Mouse (Mus musculus) layer of hippocampus, adult 9-11 months (tissue): ENCODE data around the gene Bmp7.

Source experiments
- DNase-seq: peaks from one replicate; pipeline ENCODE4 v3.0.0; 2022

Gene Bmp7

DNA sequence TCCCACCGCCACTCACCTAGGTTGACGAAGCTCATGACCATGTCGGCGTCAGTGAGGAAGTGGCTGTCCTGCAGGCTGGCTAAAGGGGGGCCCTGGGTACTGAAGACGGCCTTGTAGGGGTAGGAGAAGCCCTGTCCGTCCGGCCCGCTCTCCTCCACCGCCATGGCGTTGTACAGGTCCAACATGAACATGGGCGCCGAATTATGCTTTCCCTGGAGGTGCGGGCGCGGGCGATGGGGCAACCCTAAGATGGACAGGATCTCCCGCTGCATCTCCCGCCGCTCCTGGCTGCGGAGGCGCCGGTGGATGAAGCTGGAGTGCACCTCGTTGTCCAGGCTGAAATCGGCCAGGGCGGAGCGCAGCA lies 500 bp downstream of the Bmp7 start:
- DNase-seq: no peak

- DNase-seq: no peak
These were observed 1.1 kb downstream of the Bmp7 start for GRCm38 (mm10) chr2:172938761-172939638.

DNA sequence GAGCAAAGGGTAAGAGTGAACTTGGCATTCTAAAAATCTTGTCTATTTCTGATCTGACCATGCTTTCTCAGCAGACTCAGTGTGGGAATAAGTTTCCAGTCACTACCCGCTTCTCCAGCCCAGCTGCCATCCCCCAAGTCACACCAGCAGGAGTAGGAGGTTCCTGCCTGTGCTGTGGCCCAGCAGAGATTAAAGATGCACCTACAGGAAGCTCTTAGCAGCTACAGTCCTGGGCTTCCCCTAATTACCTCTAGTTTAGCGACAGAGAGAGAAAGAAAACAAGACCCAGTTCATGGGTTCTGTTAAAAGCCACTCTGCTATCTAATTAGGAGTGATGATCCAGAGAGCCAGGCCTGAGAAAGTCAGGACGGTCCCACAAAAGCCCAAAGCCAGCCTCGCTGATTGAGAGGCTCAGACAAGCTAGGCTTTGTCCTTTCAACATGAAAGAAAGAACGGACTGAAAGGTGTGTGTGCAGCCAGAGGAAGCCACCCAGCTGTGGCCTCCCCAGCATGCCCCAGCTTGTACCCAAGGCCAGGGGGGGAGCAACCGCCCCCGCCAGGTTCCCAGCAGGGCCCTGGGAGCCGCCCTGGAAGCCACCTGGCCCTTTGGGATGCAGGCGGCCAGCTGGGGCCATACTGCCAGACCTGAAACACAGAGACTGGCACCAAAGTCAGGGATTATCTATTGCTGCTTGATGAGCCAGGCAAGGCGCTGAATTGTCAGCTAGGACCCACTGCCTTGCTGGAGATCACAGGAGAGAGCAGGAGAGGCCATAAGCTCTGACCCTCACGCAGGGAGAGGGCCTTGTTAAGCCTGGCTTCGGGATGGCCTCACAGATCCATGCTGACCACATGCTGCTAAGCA lies 2.6 kb downstream of the Bmp7 start:
- DNase-seq: no peak

GRCm38 (mm10) chr2:172936844-172937243 lies 3.3 kb downstream of the Bmp7 start:
- DNase-seq: no peak

- DNase-seq: no peak
These were observed 4.2 kb downstream of the Bmp7 start for GRCm38 (mm10) chr2:172935776-172936562.

DNA sequence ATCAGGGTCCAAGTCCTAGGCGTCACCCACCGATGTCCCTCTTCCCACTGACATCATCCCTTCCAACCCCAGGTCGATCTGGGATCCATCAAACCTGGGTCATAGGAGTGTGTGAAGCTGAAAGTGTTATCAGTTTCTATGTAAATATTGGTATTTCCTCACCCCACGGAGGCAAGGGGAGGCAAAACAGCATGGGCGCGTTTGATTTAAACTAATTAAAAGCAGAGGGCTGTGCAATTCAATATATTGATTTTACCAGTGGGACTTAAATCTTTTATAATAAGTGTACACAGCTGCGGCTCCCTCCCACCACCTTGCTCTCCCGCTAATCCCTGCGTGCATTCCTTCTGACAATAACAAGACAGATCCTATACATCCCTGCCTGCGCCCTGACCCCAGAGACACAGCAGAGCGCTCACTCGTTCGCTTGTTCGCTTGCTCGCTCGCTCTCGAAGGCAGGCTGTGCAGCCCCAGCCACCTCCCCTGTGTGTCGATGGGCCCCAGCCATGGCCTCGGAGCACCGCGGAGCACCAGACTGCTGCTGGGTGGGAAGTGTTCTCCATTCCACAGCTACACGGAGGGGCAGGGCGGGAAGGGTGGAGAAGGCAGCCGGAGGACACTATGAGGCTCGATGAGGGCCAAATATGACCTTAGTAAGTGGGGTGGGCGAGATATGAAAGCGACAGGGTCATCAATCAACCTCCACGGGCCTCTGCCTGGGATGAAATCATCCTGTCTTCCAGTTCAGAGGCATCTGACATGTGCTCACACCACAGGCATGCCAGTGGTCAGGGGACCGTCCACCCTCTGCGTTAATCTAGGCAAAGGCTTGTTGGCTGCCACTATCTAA lies 5.0 kb downstream of the Bmp7 start:
- no peak for DNase-seq

DNA sequence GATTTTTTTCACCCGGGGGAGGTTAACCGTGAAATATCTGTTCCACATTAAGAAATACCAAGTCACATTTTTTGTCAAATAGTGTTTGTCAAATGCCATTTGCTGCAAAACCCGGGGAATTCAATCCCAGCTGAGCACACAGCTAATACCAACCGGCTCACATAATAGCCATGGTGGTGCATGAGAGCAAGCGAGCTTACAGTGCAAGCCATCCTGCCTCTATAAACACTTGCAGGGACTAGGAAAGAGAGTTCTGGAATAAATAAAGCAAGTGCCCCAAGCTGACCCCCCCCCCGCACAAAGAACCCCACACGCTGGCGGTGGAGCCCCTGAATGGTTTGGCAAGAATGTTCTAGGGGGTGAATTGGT lies 5.7 kb downstream of the Bmp7 start:
- DNase-seq: no peak

GRCm38 (mm10) chr2:172933631-172934419 lies 6.3 kb downstream of the Bmp7 start:
- no peak for DNase-seq

GRCm38 (mm10) chr2:172931137-172931898 lies 8.8 kb downstream of the Bmp7 start:
- no peak for DNase-seq

DNA sequence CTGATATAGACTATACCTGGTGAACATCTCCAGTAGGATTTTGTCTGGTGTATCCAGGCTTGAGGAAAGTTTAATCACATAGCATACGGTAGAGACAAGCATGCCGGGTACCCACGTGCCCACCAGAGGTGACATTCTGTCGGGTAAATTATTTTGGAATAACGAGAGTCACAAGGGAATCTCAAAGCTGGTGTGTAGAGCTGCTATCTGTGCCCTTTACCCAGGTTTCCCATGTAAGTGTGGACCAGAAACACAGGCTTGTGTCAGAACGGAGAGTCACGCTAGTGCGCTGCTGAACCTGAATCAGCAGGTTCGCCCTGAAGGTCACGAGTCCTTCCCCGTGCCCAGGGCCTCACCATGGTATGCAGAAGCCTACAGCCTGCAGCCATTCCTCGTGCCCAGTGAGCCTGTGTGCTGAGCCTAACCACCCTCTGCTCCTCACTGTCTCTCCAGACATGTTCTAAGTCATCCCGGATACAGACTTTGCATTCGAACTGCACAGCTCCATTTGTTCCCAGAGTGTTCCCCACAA lies 10.2 kb downstream of the Bmp7 start:
- no peak for DNase-seq

- DNase-seq: no peak
These were observed 12.5 kb downstream of the Bmp7 start for GRCm38 (mm10) chr2:172927643-172928042.

- no peak for DNase-seq
These were observed 13.8 kb downstream of the Bmp7 start for GRCm38 (mm10) chr2:172926311-172926710.

DNA sequence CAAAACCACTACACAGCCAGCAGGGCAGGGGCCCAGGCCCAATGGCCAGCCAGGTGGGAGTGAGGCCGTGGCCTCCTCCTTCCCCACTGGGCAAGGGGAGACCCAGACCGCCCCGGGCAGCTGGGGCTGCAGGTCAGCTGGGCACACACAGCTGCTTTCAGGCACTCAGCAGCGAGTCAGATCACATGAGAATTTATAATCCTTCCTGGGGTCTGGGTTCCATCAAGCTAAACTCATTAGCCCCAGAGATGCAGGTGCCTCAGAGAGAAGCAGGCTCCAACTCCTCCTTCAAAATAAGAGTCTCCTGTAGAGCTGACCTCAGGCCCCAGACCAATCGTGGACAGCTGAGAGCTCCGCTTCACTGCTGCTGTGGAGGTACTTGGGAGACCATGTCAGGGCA lies 15.2 kb downstream of the Bmp7 start:
- no peak for DNase-seq

DNA sequence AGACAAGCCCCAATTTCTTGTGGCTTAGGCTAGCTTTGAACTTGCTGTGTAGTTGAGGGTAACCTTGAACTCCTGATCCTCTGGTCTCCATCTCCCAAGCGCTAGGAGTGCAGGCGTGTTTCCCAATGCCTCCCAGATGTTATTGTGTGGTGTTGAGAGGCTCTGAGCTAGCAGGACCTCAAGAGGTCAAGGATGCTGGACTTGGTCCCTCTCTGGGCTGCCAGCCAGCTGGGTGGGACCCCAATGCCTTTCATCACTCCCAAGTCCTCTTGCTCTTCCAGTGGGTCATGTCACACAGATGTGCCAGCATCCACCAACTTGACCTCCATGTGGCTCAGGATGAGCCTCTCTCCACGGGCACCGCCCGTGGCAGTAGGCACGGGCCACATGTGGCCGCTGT lies 16.9 kb downstream of the Bmp7 start:
- no peak for DNase-seq

DNA sequence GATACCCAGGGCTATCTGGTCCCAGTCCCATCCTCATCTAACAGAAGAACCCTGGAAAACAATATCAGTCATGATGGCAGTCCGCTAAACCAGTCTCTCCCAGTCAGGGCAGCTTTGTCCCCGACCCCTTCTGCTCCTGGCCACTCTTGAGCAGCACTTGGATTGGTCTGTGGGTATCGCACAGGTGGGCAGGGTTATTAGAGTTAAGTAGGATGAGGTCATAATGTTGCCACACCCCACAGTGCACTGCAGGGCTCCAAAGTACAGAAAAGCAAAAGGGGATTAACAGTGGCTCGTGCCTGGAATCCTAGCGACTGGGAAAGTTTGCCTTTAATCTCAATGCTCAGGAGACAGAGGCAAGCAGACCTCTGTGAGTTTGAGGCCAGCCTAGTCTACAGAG lies 17.5 kb downstream of the Bmp7 start:
- DNase-seq: no peak

DNA sequence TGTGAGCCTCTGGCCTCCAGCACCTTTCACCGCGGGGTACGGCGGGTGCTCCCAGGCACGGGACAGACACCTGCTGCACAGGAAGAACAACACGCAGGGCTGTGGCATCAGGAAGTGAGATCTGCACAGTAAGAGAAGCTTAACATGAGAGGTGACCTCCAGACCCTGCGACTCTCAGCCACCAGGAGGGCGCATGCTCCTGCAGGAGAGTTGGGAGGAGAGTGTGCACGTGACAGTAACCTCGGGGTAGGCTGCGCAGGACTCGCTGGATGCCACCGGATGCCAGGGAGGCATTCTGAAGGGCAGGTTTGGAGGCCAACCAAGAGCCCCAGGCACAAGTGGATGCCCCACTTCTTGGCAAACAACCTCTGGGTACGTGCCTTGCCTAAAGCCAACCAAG lies 26.1 kb downstream of the Bmp7 start:
- no peak for DNase-seq

- no peak for DNase-seq
These were observed 28.4 kb downstream of the Bmp7 start for GRCm38 (mm10) chr2:172911715-172912114.

DNA sequence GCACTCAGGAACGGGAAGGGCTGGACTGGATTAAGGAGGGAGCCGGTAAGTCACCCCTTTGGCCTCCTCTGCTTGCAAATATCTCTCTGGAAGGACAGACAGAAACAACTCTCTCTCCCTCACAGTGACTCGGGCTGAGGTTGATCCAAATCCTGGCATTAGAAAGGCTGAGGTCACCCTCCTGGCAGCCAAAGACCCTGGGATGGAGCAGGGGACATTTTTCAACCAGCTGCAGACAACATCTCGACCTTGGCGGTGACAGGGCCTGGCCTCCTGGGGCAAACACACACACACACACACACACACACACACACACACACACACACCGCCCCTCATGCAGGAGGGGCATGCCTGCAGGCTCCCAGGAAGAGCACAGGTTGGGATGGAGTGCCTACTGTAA lies 29.0 kb downstream of the Bmp7 start:
- no peak for DNase-seq

GRCm38 (mm10) chr2:172909463-172909862 lies 30.7 kb downstream of the Bmp7 start:
- no peak for DNase-seq

- no peak for DNase-seq
These were observed 34.0 kb downstream of the Bmp7 start for GRCm38 (mm10) chr2:172906146-172906545.
